Mouse (Mus musculus): ENCODE results near the gene Gpcpd1. TPM values are rescaled to one million over a fixed set of nuclear protein-coding genes. Genes with fewer than 3 reads are reported as not detected.

Gene Gpcpd1
- polyA plus RNA-seq, 2 experiments, result 34.6 to 43.4 TPM

DNA sequence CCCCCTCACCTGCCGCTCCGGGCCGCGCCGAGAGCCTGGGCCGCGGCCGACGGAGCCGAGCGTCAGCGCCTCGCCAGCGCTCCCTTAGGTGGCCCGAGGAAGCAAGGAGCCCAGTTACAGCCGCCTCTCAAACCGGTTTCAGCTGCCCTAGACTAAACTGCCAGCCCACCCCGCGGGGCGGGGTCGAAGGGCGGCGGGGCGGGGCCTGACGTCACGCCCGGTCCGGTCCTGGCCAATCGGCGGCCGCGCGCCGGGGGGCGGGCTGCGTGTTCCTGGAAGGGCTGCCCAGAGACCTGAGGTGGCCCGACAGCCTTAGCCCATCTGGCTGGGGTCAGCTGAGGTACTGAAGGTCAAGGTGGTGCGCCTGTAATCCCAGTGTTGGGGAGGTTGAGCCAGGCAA lies 9.5 kb downstream of the Gpcpd1 start:
- 1% methylated on average over 37 of the region's 38 CpGs for WGBS
- Histone ChIP-seq H3K9me3 (ENCODE audit: control insufficient read depth, low read length) (no peaks in the 10 kb centered on the region), H3K9ac (ENCODE audit: low read depth, low read length, severe bottlenecking) (peak overlapping the region; percentile 96), H3K36me3 (ENCODE audit: control insufficient read depth, insufficient read depth, low read length) (no peaks in the 10 kb centered on the region), H3K4me1 (ENCODE audit: control insufficient read depth, insufficient read depth, low read length) (peaks cover 24% of the 10 kb centered on the region), H3K4me3 (replicated peaks; ENCODE audit: low read length) (peak overlapping the region; percentile 78), H3K27me3 (ENCODE audit: control insufficient read depth, insufficient read depth, low read length) (no peaks in the 10 kb centered on the region), H3K27ac (replicated peaks; ENCODE audit: low read depth, low read length) (peak overlapping the region; percentile 99), H3K4me2 (replicated peaks; ENCODE audit: low read depth, low read length, severe bottlenecking) (peak overlapping the region; percentile 73)
- DNase-seq (ENCODE audit: low spot score), result peak; percentile 96
- TF ChIP-seq POLR2A (IDR thresholded peaks at IDR 0.05; ENCODE audit: borderline replicate concordance, extremely low read depth, insufficient read depth, insufficient read length), result 0 out of 2 replicates have a peak, but pooled peaks have one; percentile 50
- peak; percentile 97 for ATAC-seq (ENCODE audit: low FRiP score, low read depth)

DNA sequence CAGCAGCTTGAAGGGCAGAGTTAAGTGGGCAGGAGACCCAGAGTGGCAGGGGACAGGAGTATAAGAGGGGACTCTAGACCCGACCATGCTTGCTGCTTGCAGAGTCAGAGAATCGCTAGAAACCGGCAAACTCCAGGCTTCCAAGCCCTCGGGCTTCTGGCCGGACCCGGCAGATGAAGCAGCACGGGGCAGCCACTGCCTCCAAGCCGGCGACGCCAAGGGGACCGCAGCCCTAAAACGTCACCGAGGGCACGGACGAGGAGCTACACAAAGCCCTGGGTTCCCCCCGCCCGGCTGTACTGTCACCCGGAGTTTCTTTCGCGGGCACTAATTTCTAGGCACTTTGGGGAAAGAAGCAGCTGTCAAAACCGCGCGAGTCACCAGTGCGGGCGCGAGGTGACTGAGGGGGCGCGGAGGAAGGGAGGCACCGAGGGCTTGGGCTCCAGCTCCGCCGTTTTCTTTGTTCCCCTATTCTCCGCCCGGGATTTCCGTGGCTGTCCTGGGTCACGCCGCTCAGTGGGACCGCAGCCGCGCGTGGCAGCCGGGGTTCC lies 10.0 kb downstream of the Gpcpd1 start:
- Histone ChIP-seq H3K4me2 (replicated peaks; ENCODE audit: low read depth, low read length, severe bottlenecking) (peak overlapping the region; percentile 73), H3K4me1 (ENCODE audit: control insufficient read depth, insufficient read depth, low read length) (peaks cover 23% of the 10 kb centered on the region), H3K27me3 (ENCODE audit: control insufficient read depth, insufficient read depth, low read length) (no peaks in the 10 kb centered on the region), H3K9ac (ENCODE audit: low read depth, low read length, severe bottlenecking) (peak overlapping the region; percentile 96), H3K9me3 (ENCODE audit: control insufficient read depth, low read length) (no peaks in the 10 kb centered on the region), H3K36me3 (ENCODE audit: control insufficient read depth, insufficient read depth, low read length) (no peaks in the 10 kb centered on the region), H3K4me3 (replicated peaks; ENCODE audit: low read length) (peak overlapping the region; percentile 78), H3K27ac (replicated peaks; ENCODE audit: low read depth, low read length) (peak overlapping the region; percentile 99)
- peak; percentile 49 for DNase-seq (ENCODE audit: low spot score)
- WGBS, result under 1% methylated on average over 26 of the region's 41 CpGs
- ATAC-seq (ENCODE audit: low FRiP score, low read depth), result peak; percentile 64
- TF ChIP-seq POLR2A (IDR thresholded peaks at IDR 0.05; ENCODE audit: borderline replicate concordance, extremely low read depth, insufficient read depth, insufficient read length), result no peak

DNA sequence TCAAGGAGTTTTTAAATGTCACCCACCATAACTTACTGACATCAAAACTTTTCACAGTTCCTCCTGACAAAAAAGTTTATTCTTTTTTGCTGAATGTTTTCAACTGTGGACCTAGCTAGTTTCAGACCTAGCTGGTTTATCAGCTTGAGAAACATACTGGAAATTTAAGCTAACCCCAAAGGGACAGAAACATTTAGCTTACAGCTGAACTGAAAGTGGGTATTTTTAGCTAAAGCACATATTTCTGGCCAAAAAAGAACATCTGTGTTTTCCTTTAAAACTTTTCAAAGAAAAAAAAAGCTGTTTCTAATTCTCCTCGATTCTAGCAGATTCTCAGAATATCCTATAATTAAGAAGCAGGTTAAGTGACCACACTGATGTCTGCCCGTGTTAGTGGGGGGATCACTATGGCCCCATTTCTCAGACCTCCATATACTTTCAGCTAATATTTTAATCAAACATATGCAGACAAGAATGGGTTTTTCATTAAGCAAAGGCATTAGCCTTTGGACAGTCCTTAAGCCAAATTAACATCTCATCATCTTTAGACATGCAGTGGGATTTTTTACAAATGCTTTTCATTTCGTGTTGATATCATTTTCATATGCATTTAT lies 10.9 kb downstream of the Gpcpd1 start:
- H3K27me3 ChIP-seq (ENCODE audit: control insufficient read depth, insufficient read depth, low read length), result no peaks in the 10 kb centered on the region
- H3K36me3 ChIP-seq (ENCODE audit: control insufficient read depth, insufficient read depth, low read length), result peaks cover under 1% of the 10 kb centered on the region; the same call in 1 of the 2 replicates
- no peaks in the 10 kb centered on the region for H3K9me3 ChIP-seq (ENCODE audit: control insufficient read depth, low read length)
- H3K4me3 ChIP-seq (replicated peaks; ENCODE audit: low read length), result peak overlapping the region; percentile 78
- DNase-seq (ENCODE audit: low spot score), result no peak
- H3K27ac ChIP-seq (replicated peaks; ENCODE audit: low read depth, low read length), result no peak overlapping the region
- peaks cover 15% of the 10 kb centered on the region for H3K4me1 ChIP-seq (ENCODE audit: control insufficient read depth, insufficient read depth, low read length)
- no peak for ATAC-seq (ENCODE audit: low FRiP score, low read depth)
- H3K4me2 ChIP-seq (replicated peaks; ENCODE audit: low read depth, low read length, severe bottlenecking), result peak overlapping the region; percentile 73
- 19% methylated on average over 3 of the region's 3 CpGs for WGBS
- H3K9ac ChIP-seq (ENCODE audit: low read depth, low read length, severe bottlenecking), result peak overlapping the region; percentile 96; the same call in 1 of the 2 replicates
- no peak for TF ChIP-seq POLR2A (IDR thresholded peaks at IDR 0.05; ENCODE audit: borderline replicate concordance, extremely low read depth, insufficient read depth, insufficient read length)

DNA sequence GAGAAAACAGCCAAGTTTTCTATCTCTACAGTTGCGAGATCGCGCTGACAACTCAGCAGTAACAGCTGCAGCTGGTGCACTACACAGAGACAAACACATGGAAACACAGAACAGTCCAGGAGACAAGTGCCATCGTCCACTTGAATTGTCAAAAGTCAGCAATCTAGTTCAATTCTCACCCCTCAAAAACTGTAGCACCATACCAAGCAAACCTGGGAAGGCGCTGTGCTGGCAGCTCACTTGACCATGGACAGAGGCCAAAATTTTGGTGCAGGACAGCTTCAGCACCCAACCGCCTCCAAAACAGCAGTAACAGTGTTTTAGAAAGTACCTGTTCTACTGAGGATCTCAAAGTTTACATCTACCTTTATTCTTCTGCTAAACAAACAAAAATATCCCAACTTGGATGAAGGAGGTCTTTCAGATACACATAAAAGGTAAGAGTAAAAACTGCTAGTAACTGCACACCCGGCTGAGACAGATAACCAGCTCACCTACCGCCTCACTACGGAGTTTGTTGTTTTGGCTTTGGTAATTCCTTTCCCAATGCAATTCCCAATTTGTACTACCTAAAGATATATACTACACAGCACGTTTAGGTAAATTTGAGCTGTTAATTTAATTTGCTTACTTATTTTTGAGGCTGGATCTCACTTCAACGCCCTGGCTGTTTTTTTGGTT lies 11.6 kb downstream of the Gpcpd1 start:
- Histone ChIP-seq H3K36me3 (ENCODE audit: control insufficient read depth, insufficient read depth, low read length) (peaks cover 8% of the 10 kb centered on the region; the same call in 1 of the 2 replicates), H3K4me2 (replicated peaks; ENCODE audit: low read depth, low read length, severe bottlenecking) (peak overlapping the region; percentile 13; the same call in 1 of the 2 replicates), H3K4me3 (replicated peaks; ENCODE audit: low read length) (no peak overlapping the region), H3K4me1 (ENCODE audit: control insufficient read depth, insufficient read depth, low read length) (peaks cover 15% of the 10 kb centered on the region), H3K9ac (ENCODE audit: low read depth, low read length, severe bottlenecking) (no peak overlapping the region), H3K9me3 (ENCODE audit: control insufficient read depth, low read length) (no peaks in the 10 kb centered on the region), H3K27me3 (ENCODE audit: control insufficient read depth, insufficient read depth, low read length) (no peaks in the 10 kb centered on the region), H3K27ac (replicated peaks; ENCODE audit: low read depth, low read length) (no peak overlapping the region)
- 77% methylated on average over 11 of the region's 11 CpGs for WGBS
- no peak for DNase-seq (ENCODE audit: low spot score)
- no peak for TF ChIP-seq POLR2A (IDR thresholded peaks at IDR 0.05; ENCODE audit: borderline replicate concordance, extremely low read depth, insufficient read depth, insufficient read length)
- no peak for ATAC-seq (ENCODE audit: low FRiP score, low read depth)

DNA sequence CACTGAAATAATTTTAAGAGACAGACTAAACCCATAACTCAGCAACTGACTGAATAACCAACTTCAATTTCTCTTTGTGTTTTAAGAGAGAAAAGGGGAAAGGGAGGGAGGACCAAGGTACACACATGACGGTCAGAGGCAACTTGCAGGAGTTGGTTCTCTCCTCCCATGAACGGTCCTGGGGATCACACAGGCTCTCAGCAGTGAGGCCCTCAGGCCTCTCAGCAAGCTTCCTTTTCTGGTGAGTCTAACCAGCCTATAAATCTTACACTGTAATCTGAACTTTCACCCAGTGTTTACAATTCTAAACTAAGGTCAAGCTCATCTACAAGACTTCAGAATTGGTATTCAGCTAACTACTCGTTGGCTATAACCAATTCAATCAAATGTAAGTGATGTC lies 12.3 kb downstream of the Gpcpd1 start:
- Histone ChIP-seq H3K36me3 (ENCODE audit: control insufficient read depth, insufficient read depth, low read length) (peaks cover 15% of the 10 kb centered on the region), H3K4me3 (replicated peaks; ENCODE audit: low read length) (no peak overlapping the region), H3K27ac (replicated peaks; ENCODE audit: low read depth, low read length) (no peak overlapping the region), H3K4me2 (replicated peaks; ENCODE audit: low read depth, low read length, severe bottlenecking) (peak overlapping the region; percentile 13; the same call in 1 of the 2 replicates), H3K9me3 (ENCODE audit: control insufficient read depth, low read length) (no peaks in the 10 kb centered on the region), H3K27me3 (ENCODE audit: control insufficient read depth, insufficient read depth, low read length) (no peaks in the 10 kb centered on the region), H3K9ac (ENCODE audit: low read depth, low read length, severe bottlenecking) (no peak overlapping the region), H3K4me1 (ENCODE audit: control insufficient read depth, insufficient read depth, low read length) (peaks cover 15% of the 10 kb centered on the region)
- 41% methylated on average over 3 of the region's 3 CpGs for WGBS
- DNase-seq (ENCODE audit: low spot score) (no peak), ATAC-seq (ENCODE audit: low FRiP score, low read depth) (no peak)
- TF ChIP-seq POLR2A (IDR thresholded peaks at IDR 0.05; ENCODE audit: borderline replicate concordance, extremely low read depth, insufficient read depth, insufficient read length), result no peak

Data from limb, embryonic 14.5 days (tissue).